Mouse (Mus musculus) intestine, embryonic 16.5 days (tissue): ENCODE data around the gene Pik3r2. TPM values are rescaled to one million over a fixed set of nuclear protein-coding genes. Genes with fewer than 3 reads are reported as not detected.

Experiments used
- ATAC-seq: fragments of 200-750 bp; cut with Nextera tagmentation; 2 replicates; pipeline ENCODE4 v1.8.0; 2017; ENCODE audit warnings: moderate TSS enrichment, moderate library complexity
- H3K27ac ChIP-seq: fragments of 300-500 bp; sonication (generic); 2 replicates; pipeline ENCODE4 v1.5.1; 2014; ENCODE audit warnings: mild to moderate bottlenecking, low read length
- H3K27me3 ChIP-seq: fragments of 300-500 bp; sonication (generic); replicated peaks from 2 replicates; pipeline ENCODE4 v1.6.1; 2014; ENCODE audit warnings: low read length, control low read depth, mixed read lengths; ENCODE audit not compliant: control insufficient read depth, insufficient read depth
- H3K36me3 ChIP-seq: fragments of 300-500 bp; sonication (generic); 2 replicates; pipeline ENCODE4 v1.6.1; 2014; ENCODE audit warnings: low read length, control low read depth; ENCODE audit not compliant: control insufficient read depth, insufficient read depth
- H3K4me1 ChIP-seq: fragments of 300-500 bp; sonication (generic); 2 replicates; pipeline ENCODE4 v1.6.1; 2014; ENCODE audit warnings: low read length, control low read depth, mixed read lengths; ENCODE audit not compliant: control insufficient read depth, insufficient read depth
- H3K4me2 ChIP-seq: fragments of 300-500 bp; sonication (generic); 2 replicates; pipeline ENCODE4 v1.6.1; 2014; ENCODE audit warnings: low read depth, low read length, control low read depth
- H3K4me3 ChIP-seq: fragments of 300-500 bp; sonication (generic); 2 replicates; pipeline ENCODE4 v1.5.1; 2014; ENCODE audit warnings: mild to moderate bottlenecking, low read length
- H3K9ac ChIP-seq: fragments of 300-500 bp; sonication (generic); 2 replicates; pipeline ENCODE4 v1.6.1; 2014; ENCODE audit warnings: low read depth, low read length
- H3K9me3 ChIP-seq: fragments of 300-500 bp; sonication (generic); 2 replicates; pipeline ENCODE4 v1.6.1; 2016; ENCODE audit warnings: low read length, control low read depth; ENCODE audit not compliant: control insufficient read depth
- WGBS: fragments of 180-500 bp; shearing (Covaris S2); extraction: QIAGEN DNeasy Blood & Tissue Kit; methylation state at CpG from one replicate; pipeline ENCODE4 v1.1.7; 2014; 5-methylcytosine and 5-hydroxymethylcytosine counted together
- polyA plus RNA-seq: library from polyadenylated mRNA; unstranded; fragments of >200 nt; fragmentation: Nextera tagmentation; extraction: Ambion mirVana; gene quantifications from 2 replicates; pipeline ENCODE4 v1.2.1, GENCODE M21; 2015

The Pik3r2 gene
- polyA plus RNA-seq, 1 experiment from 2014 or later: 63.7 TPM

- Histone ChIP-seq H3K9me3 (no peaks in the 10 kb centered on the region), H3K4me2 (peak overlapping the region; percentile 92), H3K4me1 (peaks cover 13% of the 10 kb centered on the region), H3K4me3 (peak overlapping the region; percentile 66), H3K36me3 (peaks cover 15% of the 10 kb centered on the region), H3K27ac (peak overlapping the region; percentile 91), H3K9ac (peak overlapping the region; percentile 82), H3K27me3 (no peaks in the 10 kb centered on the region)
- WGBS: 69% methylated on average over 9 of the region's 9 CpGs
- no peak for ATAC-seq
Measured at GRCm38 (mm10) chr8:70765329-70765728, 11.2 kb downstream of the Pik3r2 start.

GRCm38 (mm10) chr8:70764676-70765075 lies 11.8 kb downstream of the Pik3r2 start:
- peak overlapping the region; percentile 91 for H3K27ac ChIP-seq
- 0 out of 2 replicates have a peak overlapping the region, but pooled peaks have one; percentile 82 for H3K9ac ChIP-seq
- no peaks in the 10 kb centered on the region for H3K9me3 ChIP-seq
- H3K36me3 ChIP-seq: peaks cover 10% of the 10 kb centered on the region
- 73% methylated on average over 13 of the region's 13 CpGs for WGBS
- H3K4me3 ChIP-seq: peak overlapping the region; percentile 66
- H3K4me2 ChIP-seq: peak overlapping the region; percentile 92
- ATAC-seq: no peak
- peaks cover 19% of the 10 kb centered on the region for H3K4me1 ChIP-seq
- no peaks in the 10 kb centered on the region for H3K27me3 ChIP-seq

- 0 out of 2 replicates have a peak overlapping the region, but pooled peaks have one; percentile 4 for H3K4me3 ChIP-seq
- peak overlapping the region; percentile 91 for H3K27ac ChIP-seq
- H3K4me1 ChIP-seq: peaks cover 25% of the 10 kb centered on the region
- peak; percentile 74 for ATAC-seq
- no peaks in the 10 kb centered on the region for H3K27me3 ChIP-seq
- H3K9me3 ChIP-seq: no peaks in the 10 kb centered on the region
- 0 out of 2 replicates have a peak overlapping the region, but pooled peaks have one; percentile 82 for H3K9ac ChIP-seq
- H3K4me2 ChIP-seq: peak overlapping the region; percentile 92
- peaks cover 10% of the 10 kb centered on the region for H3K36me3 ChIP-seq
- WGBS: 59% methylated on average over 8 of the region's 8 CpGs
Measured at GRCm38 (mm10) chr8:70764026-70764425, 12.5 kb downstream of the Pik3r2 start.

GRCm38 (mm10) chr8:70763354-70763753 lies 13.2 kb downstream of the Pik3r2 start:
- 0 out of 2 replicates have a peak overlapping the region, but pooled peaks have one; percentile 39 for H3K9ac ChIP-seq
- H3K4me1 ChIP-seq: peaks cover 31% of the 10 kb centered on the region
- H3K27ac ChIP-seq: peak overlapping the region; percentile 91
- H3K4me2 ChIP-seq: peak overlapping the region; percentile 36
- H3K9me3 ChIP-seq: no peaks in the 10 kb centered on the region
- peaks cover 6% of the 10 kb centered on the region for H3K36me3 ChIP-seq
- no peak for ATAC-seq
- H3K27me3 ChIP-seq: no peaks in the 10 kb centered on the region
- H3K4me3 ChIP-seq: no peak overlapping the region
- 8% methylated on average over 3 of the region's 3 CpGs for WGBS

GRCm38 (mm10) chr8:70762118-70762517 lies 14.4 kb downstream of the Pik3r2 start:
- Histone ChIP-seq H3K36me3 (peaks cover 2% of the 10 kb centered on the region; the same call in 1 of the 2 replicates), H3K27ac (no peak overlapping the region), H3K9ac (no peak overlapping the region), H3K4me2 (no peak overlapping the region), H3K27me3 (no peaks in the 10 kb centered on the region), H3K9me3 (no peaks in the 10 kb centered on the region), H3K4me3 (no peak overlapping the region), H3K4me1 (peaks cover 31% of the 10 kb centered on the region)
- 70% methylated on average over 1 of the region's 1 CpGs for WGBS
- ATAC-seq: no peak

- peak within 1 kb of the TSS; percentile 78 for H3K27ac ChIP-seq
- peak within 1 kb of the TSS; percentile 85 for H3K9ac ChIP-seq
- peak; percentile 91 for ATAC-seq
- WGBS: 1% methylated on average over 55 of the region's 55 CpGs
- H3K4me3 ChIP-seq: peak within 1 kb of the TSS; percentile 68
- H3K4me1 ChIP-seq: peaks cover 27% of the 10 kb centered on the region
- H3K9me3 ChIP-seq: no peaks in the 10 kb centered on the region
- peak within 1 kb of the TSS; percentile 94 for H3K4me2 ChIP-seq
- H3K36me3 ChIP-seq: peaks cover 6% of the 10 kb centered on the region; the same call in 1 of the 2 replicates
- H3K27me3 ChIP-seq: no peaks in the 10 kb centered on the region
Measured at GRCm38 (mm10) chr8:70760775-70761406, 15.6 kb downstream of the Pik3r2 start, which contains the start of gene Mpv17l2. Gene Mpv17l2 (minus strand): TSS chr8:70760946.

- peak overlapping the region; percentile 94 for H3K4me2 ChIP-seq
- H3K36me3 ChIP-seq: peaks cover 7% of the 10 kb centered on the region; the same call in 1 of the 2 replicates
- peak overlapping the region; percentile 85 for H3K9ac ChIP-seq
- H3K4me1 ChIP-seq: peaks cover 31% of the 10 kb centered on the region
- no peak for ATAC-seq
- peak overlapping the region; percentile 68 for H3K4me3 ChIP-seq
- H3K27me3 ChIP-seq: no peaks in the 10 kb centered on the region
- WGBS: under 1% methylated on average over 22 of the region's 22 CpGs
- no peaks in the 10 kb centered on the region for H3K9me3 ChIP-seq
- peak overlapping the region; percentile 74 for H3K27ac ChIP-seq
Measured at GRCm38 (mm10) chr8:70760350-70760749, 16.2 kb downstream of the Pik3r2 start.

GRCm38 (mm10) chr8:70758616-70759561 lies 17.6 kb downstream of the Pik3r2 start:
- H3K4me2 ChIP-seq: no peak overlapping the region
- peaks cover 7% of the 10 kb centered on the region; the same call in 1 of the 2 replicates for H3K36me3 ChIP-seq
- no peak overlapping the region for H3K27ac ChIP-seq
- H3K4me3 ChIP-seq: no peak overlapping the region
- H3K4me1 ChIP-seq: peaks cover 37% of the 10 kb centered on the region
- H3K27me3 ChIP-seq: no peaks in the 10 kb centered on the region
- ATAC-seq: no peak
- WGBS: 66% methylated on average over 19 of the region's 19 CpGs
- no peaks in the 10 kb centered on the region for H3K9me3 ChIP-seq
- H3K9ac ChIP-seq: peak overlapping the region; percentile 32

GRCm38 (mm10) chr8:70758308-70758615 lies 18.3 kb downstream of the Pik3r2 start:
- Histone ChIP-seq H3K4me2 (no peak overlapping the region), H3K9ac (no peak overlapping the region), H3K27me3 (no peaks in the 10 kb centered on the region), H3K4me3 (no peak overlapping the region), H3K36me3 (peaks cover 4% of the 10 kb centered on the region; the same call in 1 of the 2 replicates), H3K9me3 (no peaks in the 10 kb centered on the region), H3K4me1 (peaks cover 39% of the 10 kb centered on the region), H3K27ac (no peak overlapping the region)
- ATAC-seq: no peak
- 89% methylated on average over 7 of the region's 7 CpGs for WGBS
